Mouse (Mus musculus): ENCODE measurements at regions not wholly inside any gene's neighbourhood (a gene's known extent, or its start where the extent isn't known, plus 50 kb on each side); places are given as distances from the start of the nearest gene placed in this dataset.
A peak's percentile ranks its signal among the peaks of the same experiment; 100 is the strongest.

DNA sequence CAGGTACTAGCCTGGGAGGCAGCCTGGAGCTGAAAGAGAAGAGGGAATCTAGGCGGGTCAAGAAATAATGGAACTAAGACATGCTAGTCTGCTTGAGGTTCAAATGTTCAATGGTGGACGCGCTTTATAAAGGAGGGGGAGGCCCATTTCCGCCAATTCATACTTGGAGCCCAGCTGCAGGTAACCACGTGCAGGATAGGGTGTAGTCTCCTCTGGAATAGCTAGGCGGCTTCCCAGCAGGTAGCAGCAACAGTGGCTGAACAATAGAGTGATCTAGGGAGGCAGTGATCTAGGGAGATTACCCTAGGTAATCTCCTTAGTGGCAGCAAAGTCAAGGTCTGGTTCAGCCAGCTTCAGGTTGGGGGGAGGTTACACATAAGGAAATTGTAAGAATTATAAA lies 134.6 kb downstream of the Sh2d4b start:
- no peak for DNase-seq

GRCm38 (mm10) chr14:40740541-40740940 lies 152.5 kb downstream of the Sh2d4b start:
- DNase-seq: no peak

GRCm38 (mm10) chr14:40731861-40732260 lies 161.2 kb downstream of the Sh2d4b start:
- DNase-seq: peak in 1 of 2 experiments; percentile 51

GRCm38 (mm10) chr14:40708981-40709531 lies 184.0 kb downstream of the Sh2d4b start:
- no peak for DNase-seq

DNA sequence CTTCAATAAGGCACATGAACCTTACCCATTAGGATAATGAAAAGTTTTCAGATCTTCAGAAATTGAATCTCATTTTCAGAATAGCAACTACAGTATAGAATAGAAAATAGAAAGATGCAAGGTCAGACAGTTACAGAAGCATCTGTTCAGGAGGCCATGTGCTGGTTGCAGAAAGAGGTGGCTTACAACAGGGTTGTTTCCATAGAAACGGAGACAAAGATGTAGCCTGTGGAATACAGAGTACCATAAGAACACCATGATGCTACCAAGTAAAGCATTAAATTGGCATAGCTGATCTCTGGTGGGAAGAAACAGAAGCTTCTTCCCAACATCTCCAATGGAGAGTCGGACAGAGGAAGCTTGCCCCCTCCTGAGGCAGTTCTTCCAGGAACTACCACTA lies 185.6 kb downstream of the Sh2d4b start:
- DNase-seq: no peak

GRCm38 (mm10) chr14:40703451-40703850 lies 189.6 kb downstream of the Sh2d4b start:
- DNase-seq: no peak

GRCm38 (mm10) chr14:40681711-40682110 lies 211.4 kb downstream of the Sh2d4b start:
- DNase-seq: no peak

DNA sequence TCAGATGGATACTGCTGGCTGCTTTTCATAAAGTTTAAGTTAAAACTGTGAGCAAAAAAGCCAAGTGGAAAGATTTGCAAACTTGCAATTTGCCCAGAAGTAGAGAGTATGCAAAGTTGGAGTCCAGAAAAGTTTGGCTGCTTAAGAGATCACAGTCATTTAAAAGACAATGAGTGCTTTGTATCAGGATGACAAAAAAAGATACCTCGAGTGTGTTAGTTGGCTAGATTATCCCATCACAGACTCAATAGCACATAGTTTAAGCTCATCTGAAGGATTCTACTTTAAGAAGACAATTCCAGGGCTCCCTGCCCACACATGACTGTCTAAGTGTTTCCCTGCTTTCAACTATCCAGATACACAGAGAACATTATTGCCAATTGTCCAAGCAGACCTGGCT lies 239.5 kb downstream of the Sh2d4b start:
- DNase-seq: no peak

All from cerebellum, postnatal 25 days (tissue).